Mouse (Mus musculus) CH12.LX (cell line): ENCODE measurements around the gene Lin7b. TPM values are rescaled to one million over a fixed set of nuclear protein-coding genes. Genes with fewer than 3 reads are reported as not detected.

Experiments
- DNase-seq: peaks from one replicate; pipeline ENCODE4 v3.0.0-alpha.2; 2013; ENCODE audit errors: extremely low read depth
- H3K27ac ChIP-seq: 2 replicates; pipeline ENCODE4 v1.5.1; 2012; ENCODE audit warnings: low read depth, mild to moderate bottlenecking, control low read depth, moderate library complexity; ENCODE audit not compliant: insufficient read depth
- H3K27me3 ChIP-seq: replicated peaks from 2 replicates; pipeline ENCODE3; 2012; ENCODE audit warnings: inconsistent platforms
- H3K36me3 ChIP-seq, 2 experiments: replicated peaks in 1 of 2; 2 replicates each; pipeline versions ENCODE3 to v1.6.1; 2012; ENCODE audit warnings: inconsistent platforms in 1 of 2, low read length in 1 of 2, mild to moderate bottlenecking in 1 of 2, mixed read lengths in 1 of 2, moderate library complexity in 1 of 2; ENCODE audit not compliant: control insufficient read depth in 1 of 2, insufficient read depth in 1 of 2
- H3K4me1 ChIP-seq, 2 experiments: 2 replicates each; pipeline ENCODE4 v1.6.1; 2012; ENCODE audit warnings: inconsistent platforms in 1 of 2, moderate library complexity in 1 of 2; ENCODE audit not compliant: insufficient read depth in 2 of 2, control insufficient read depth in 1 of 2
- H3K4me2 ChIP-seq: 2 replicates; pipeline ENCODE4 v1.6.1; 2012; ENCODE audit warnings: low read depth, mild to moderate bottlenecking, control low read depth; ENCODE audit not compliant: poor library complexity, insufficient read depth, severe bottlenecking
- H3K4me3 ChIP-seq, 3 experiments: fragments of 150-350 bp in 1 of 3; sonication (generic) in 1 of 3; replicated peaks in 1 of 3; 2 replicates each; pipeline versions ENCODE3 to v1.5.1; 2011 to 2012; ENCODE audit warnings: low read depth in 2 of 3, low read length in 2 of 3, mild to moderate bottlenecking in 2 of 3, moderate library complexity in 2 of 3, control low read depth in 1 of 3, improper control_type of control experiment in 1 of 3, inconsistent platforms in 1 of 3, mixed read lengths in 1 of 3; ENCODE audit not compliant: poor library complexity in 1 of 3
- H3K79me2 ChIP-seq: replicated peaks from 2 replicates; pipeline ENCODE4 v1.6.1; 2012; ENCODE audit warnings: mild to moderate bottlenecking, moderate library complexity; ENCODE audit not compliant: control insufficient read depth, poor library complexity, insufficient read depth, severe bottlenecking; ENCODE audit errors: extremely low read depth
- H3K9ac ChIP-seq: 2 replicates; pipeline ENCODE4 v1.6.1; 2012; ENCODE audit warnings: low read depth, mild to moderate bottlenecking, control low read depth, moderate library complexity; ENCODE audit not compliant: insufficient read depth
- H3K9me3 ChIP-seq: replicated peaks from 2 replicates; pipeline ENCODE3; 2012; ENCODE audit warnings: low read length, inconsistent platforms, mixed read lengths
- BHLHE40 ChIP-seq: IDR thresholded peaks from 2 replicates; pipeline ENCODE4 v1.6.1; 2011; ENCODE audit warnings: mild to moderate bottlenecking, low read depth, low read length, improper control_type of control experiment
- CHD1 ChIP-seq: IDR thresholded peaks from 2 replicates; pipeline ENCODE4 v1.6.1; 2012; ENCODE audit warnings: low read depth, low read length, improper control_type of control experiment, inconsistent platforms
- CTCF ChIP-seq, 2 experiments: IDR thresholded peaks in 1 of 2; conservative IDR thresholded peaks in 1 of 2; 2 replicates each; pipeline ENCODE4 v1.5.1; 2011 to 2012; ENCODE audit warnings: low read depth in 2 of 2, low read length in 2 of 2, improper control_type of control experiment in 1 of 2, inconsistent platforms in 1 of 2, mild to moderate bottlenecking in 1 of 2, moderate library complexity in 1 of 2
- E2F4 ChIP-seq: IDR thresholded peaks from 2 replicates; pipeline ENCODE4 v1.6.1; 2011; ENCODE audit warnings: low read depth, low read length, improper control_type of control experiment; ENCODE audit not compliant: insufficient replicate concordance
- ELF1 ChIP-seq: IDR thresholded peaks from 2 replicates; pipeline ENCODE4 v1.6.1; 2014; ENCODE audit warnings: low read depth, mild to moderate bottlenecking, inconsistent platforms, low read length, improper control_type of control experiment
- ETS1 ChIP-seq: conservative IDR thresholded peaks from 2 replicates; pipeline ENCODE4 v1.6.1; 2012; ENCODE audit warnings: low read depth, mild to moderate bottlenecking, inconsistent platforms, low read length, improper control_type of control experiment, moderate library complexity
- GABPA ChIP-seq: IDR thresholded peaks from 2 replicates; pipeline ENCODE4 v1.6.1; 2012; ENCODE audit warnings: low read depth, low read length, improper control_type of control experiment, inconsistent platforms; ENCODE audit not compliant: insufficient replicate concordance
- HCFC1 ChIP-seq: IDR thresholded peaks from 2 replicates; pipeline ENCODE4 v1.6.1; 2012; ENCODE audit warnings: low read depth, mild to moderate bottlenecking, inconsistent platforms, low read length, improper control_type of control experiment
- JUND ChIP-seq: conservative IDR thresholded peaks from 2 replicates; pipeline ENCODE4 v1.6.1; 2011; ENCODE audit warnings: low read depth, low read length, improper control_type of control experiment
- KAT2A ChIP-seq: IDR thresholded peaks from 2 replicates; pipeline ENCODE4 v1.6.1; 2012; ENCODE audit warnings: low read length, improper control_type of control experiment, inconsistent platforms; ENCODE audit not compliant: insufficient replicate concordance
- MEF2A ChIP-seq: IDR thresholded peaks from 2 replicates; pipeline ENCODE4 v1.6.1; 2014; ENCODE audit warnings: low read depth, mild to moderate bottlenecking, inconsistent platforms, low read length, improper control_type of control experiment, borderline replicate concordance
- MYC ChIP-seq: IDR thresholded peaks from 2 replicates; pipeline ENCODE4 v1.6.1; 2011; ENCODE audit warnings: low read depth, mild to moderate bottlenecking, improper control_type of control experiment, low read length
- POLR2AphosphoS2 ChIP-seq: IDR thresholded peaks from 2 replicates; pipeline ENCODE4 v1.6.1; 2011; ENCODE audit warnings: low read depth, low read length, improper control_type of control experiment
- RCOR1 ChIP-seq: conservative IDR thresholded peaks from 2 replicates; pipeline ENCODE4 v1.6.1; 2012; ENCODE audit warnings: low read depth, mild to moderate bottlenecking, inconsistent platforms, low read length, improper control_type of control experiment
- SIN3A ChIP-seq: IDR thresholded peaks from 2 replicates; pipeline ENCODE4 v1.6.1; 2012; ENCODE audit warnings: low read length, improper control_type of control experiment, inconsistent platforms
- SMC3 ChIP-seq: IDR thresholded peaks from 2 replicates; pipeline ENCODE4 v1.6.1; 2011; ENCODE audit warnings: low read depth, low read length, improper control_type of control experiment
- TCF12 ChIP-seq: IDR thresholded peaks from 2 replicates; pipeline ENCODE4 v1.6.1; 2014; ENCODE audit warnings: low read depth, mild to moderate bottlenecking, inconsistent platforms, low read length, improper control_type of control experiment
- UBTF ChIP-seq: IDR thresholded peaks from 2 replicates; pipeline ENCODE4 v1.6.1; 2012; ENCODE audit warnings: low read depth, mild to moderate bottlenecking, inconsistent platforms, low read length, improper control_type of control experiment, moderate library complexity
- USF1 ChIP-seq: IDR thresholded peaks from 2 replicates; pipeline ENCODE4 v1.6.1; 2014; ENCODE audit warnings: low read depth, mild to moderate bottlenecking, inconsistent platforms, low read length, improper control_type of control experiment
- ZKSCAN1 ChIP-seq: IDR thresholded peaks from 2 replicates; pipeline ENCODE4 v1.6.1; 2012; ENCODE audit warnings: low read depth, inconsistent platforms, low read length, improper control_type of control experiment, borderline replicate concordance
- ZMIZ1 ChIP-seq: IDR thresholded peaks from 2 replicates; pipeline ENCODE4 v1.6.1; 2012; ENCODE audit warnings: low read depth, mild to moderate bottlenecking, inconsistent platforms, low read length, improper control_type of control experiment
- ZNF384 ChIP-seq: IDR thresholded peaks from 2 replicates; pipeline ENCODE4 v1.6.1; 2012; ENCODE audit warnings: low read depth, low read length, improper control_type of control experiment, inconsistent platforms
- dilution Hi-C: fragments of 300-500 bp; cut with MboI; formaldehyde crosslinking; loops from 2 replicates; pipeline ENCODE4 v1.14.3; 2020; ENCODE audit warnings: low sequenced_read_pairs; ENCODE audit not compliant: extremely low pct_unique_long_range_greater_than_20kb, extremely low pct_ligation_motif_present
- in situ Hi-C: fragments of 300-500 bp; cut with MboI; formaldehyde crosslinking; loops from 3 replicates; pipeline ENCODE4 v1.14.3; 2019; ENCODE audit warnings: low sequenced_read_pairs, low pct_ligation_motif_present, low pct_unique_long_range_greater_than_20kb, mixed read lengths
- polyA plus RNA-seq: library from polyadenylated mRNA; unstranded; fragments of >175 nt; gene quantifications from 2 replicates; pipeline ENCODE4 v1.2.1, GENCODE M21; 2012; ENCODE audit warnings: low read depth; ENCODE audit not compliant: insufficient read length
- total RNA-seq, 2 experiments: library from RNA; depleted of rRNA; stranded (reverse); fragments of 300-350 nt in 1 of 2; fragments of >200 nt in 1 of 2; gene quantifications; 2 replicates each; pipeline ENCODE4 v1.2.3; 2012 to 2014

The Lin7b gene
- total RNA-seq (2012; rRNA removed) (4.4 and 5.0 TPM in 2 replicates), total RNA-seq (2014; rRNA removed) (3.5 and 3.8 TPM in 2 replicates), polyA plus RNA-seq (7.4 and 10.4 TPM in 2 replicates)

DNA sequence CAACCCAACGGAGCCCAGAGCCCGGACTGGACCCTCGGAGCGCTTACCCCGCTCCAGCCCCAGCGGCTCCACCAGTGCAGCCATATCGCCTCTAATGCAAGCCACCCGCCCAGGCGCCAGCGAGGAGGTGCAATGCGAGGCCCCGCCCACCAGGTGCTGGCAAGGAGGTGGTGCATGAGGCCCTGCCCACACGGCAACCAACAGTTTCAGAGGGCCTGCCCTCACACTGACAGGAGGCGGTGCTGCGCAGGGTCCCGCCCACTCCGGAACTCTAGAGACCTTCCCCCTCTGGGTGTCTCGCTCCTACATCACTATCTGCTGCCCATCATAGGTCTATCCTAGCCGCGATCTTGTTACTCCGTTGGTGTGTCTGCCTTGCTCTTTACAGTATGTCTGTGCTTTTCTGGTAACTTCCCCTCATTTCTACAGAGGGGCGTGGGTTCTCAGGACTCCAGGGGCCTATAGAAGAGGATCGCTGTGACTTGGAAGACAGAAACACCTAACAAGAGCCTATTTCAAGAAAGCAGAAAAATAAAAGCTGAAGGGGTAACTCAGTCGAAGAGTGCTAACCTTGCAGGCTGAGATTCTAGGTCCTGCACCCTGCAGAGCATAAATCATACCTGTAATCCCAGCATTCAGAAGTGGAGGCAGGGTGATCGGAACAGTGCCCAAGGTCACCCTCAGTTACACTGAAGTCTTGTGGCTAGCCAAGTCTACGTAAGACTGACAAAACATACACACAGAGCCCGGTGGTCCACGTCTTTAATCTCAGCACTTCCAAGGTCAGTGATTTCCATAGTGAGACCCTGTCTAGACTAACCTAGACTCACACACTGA is at the start of gene Lin7b:
Gene Lin7b, minus strand, starts transcription at position 109 of the 837 bp plus-strand sequence.
- DNase-seq, result peak; percentile 31
- dilution Hi-C loops (no loop called here), in situ Hi-C loops (no loop called here)
- Histone ChIP-seq H3K27ac (no peak within 1 kb of the TSS), H3K27me3 (peaks cover 9% of the 10 kb centered on the region), H3K4me2 (no peak within 1 kb of the TSS), H3K9ac (no peak within 1 kb of the TSS), H3K4me1 (peaks cover 6 to 16% of the 10 kb centered on the region in 2 experiments), H3K4me3 (no peak within 1 kb of the TSS), H3K36me3 (peaks cover 37 to 71% of the 10 kb centered on the region in 2 experiments), H3K9me3 (no peaks in the 10 kb centered on the region), H3K79me2 (no peaks in the 10 kb centered on the region)
- TF ChIP-seq POLR2AphosphoS2 (peak; percentile 85), ZNF384 (no peak), JUND (no peak), ZMIZ1 (no peak)

GRCm38 (mm10) chr7:45417962-45418492 is 47.6 kb upstream of the Lin7b start:
- Histone ChIP-seq H3K4me2 (no peak overlapping the region), H3K4me1 (peaks cover 7 to 21% of the 10 kb centered on the region in 2 experiments; a peak in 3 of 4 replicates), H3K9ac (no peak overlapping the region), H3K27ac (no peak overlapping the region), H3K36me3 (peaks cover 29 to 43% of the 10 kb centered on the region in 2 experiments), H3K79me2 (no peaks in the 10 kb centered on the region), H3K9me3 (no peaks in the 10 kb centered on the region), H3K4me3 (no peak overlapping the region), H3K27me3 (peaks cover 6% of the 10 kb centered on the region)
- DNase-seq, result no peak
- TF ChIP-seq MYC (no peak), CHD1 (no peak), USF1 (no peak), CTCF (conservative IDR thresholded peaks at IDR 0.05 in 1 of 2, IDR thresholded peaks at IDR 0.05 in 1 of 2; ENCODE audit: low read depth in 2 of 2, low read length in 2 of 2) (no peak), E2F4 (no peak), KAT2A (no peak), HCFC1 (no peak), GABPA (no peak), SMC3 (no peak), ELF1 (no peak), RCOR1 (no peak), UBTF (no peak), MEF2A (no peak), ZNF384 (no peak), TCF12 (no peak), BHLHE40 (no peak), ETS1 (no peak), ZKSCAN1 (no peak), SIN3A (no peak)
- dilution Hi-C loops (no loop called here), in situ Hi-C loops (no loop called here)
